Comparison of ENCODE assay signal across 17 mouse cellular contexts in genomic region chr9:91387740-91388080, GRCm38 (mm10). TPM values are rescaled to one million over a fixed set of nuclear protein-coding genes. Genes with fewer than 3 reads are reported as not detected.
DNase-seq lines count a peak whose midpoint lies in the region; ATAC-seq lines count a peak whose summit lies in the region.
"Had no signal": no experiment of that assay in that cellular context is flagged by ENCODE, and none has a peak within 500 bp of the region (broad histone marks: within the 10 kb centered on the region; RNA-seq: fewer than 3 reads in every experiment).

No protein-coding gene starts in this region.

- under 1% methylated on average over 5 of the region's 5 CpGs for WGBS in forebrain, embryonic 11.5 days
- WGBS in forebrain, embryonic 16.5 days = 5% methylated on average over 5 of the region's 5 CpGs
- WGBS in forebrain, embryonic 15.5 days = 6% methylated on average over 5 of the region's 5 CpGs
- under 1% methylated on average over 5 of the region's 5 CpGs for WGBS in midbrain, embryonic 11.5 days
- WGBS in neural tube, embryonic 15.5 days = 11% methylated on average over 5 of the region's 5 CpGs
- 2% methylated on average over 5 of the region's 5 CpGs for WGBS in intestine, embryonic 16.5 days

- peaks cover 80% of the 10 kb centered on the region for H3K27me3 ChIP-seq in forebrain, embryonic 11.5 days (ENCODE audit: control insufficient read depth, insufficient read depth, low read length)
- peaks cover 75% of the 10 kb centered on the region for H3K27me3 ChIP-seq in forebrain, embryonic 16.5 days (replicated peaks; ENCODE audit: control insufficient read depth, insufficient read depth, low read length)
- peaks cover 96% of the 10 kb centered on the region for H3K27me3 ChIP-seq in forebrain, embryonic 15.5 days
- peaks cover 86% of the 10 kb centered on the region for H3K27me3 ChIP-seq in midbrain, embryonic 11.5 days (ENCODE audit: control insufficient read depth, insufficient read depth, low read length)
- peaks cover 73% of the 10 kb centered on the region for H3K27me3 ChIP-seq in neural tube, embryonic 15.5 days (replicated peaks)
- H3K27me3 ChIP-seq in intestine, embryonic 16.5 days (replicated peaks; ENCODE audit: control insufficient read depth, insufficient read depth, low read length) = peaks cover 89% of the 10 kb centered on the region

- no peak overlapping the region; the same call in 1 of the 2 replicates for H3K4me3 ChIP-seq in forebrain, embryonic 11.5 days (ENCODE audit: low read depth, low read length)
- no peak overlapping the region for H3K4me3 ChIP-seq in forebrain, embryonic 16.5 days (replicated peaks; ENCODE audit: low read length)
- H3K4me3 ChIP-seq in forebrain, embryonic 15.5 days = no peak overlapping the region
- H3K4me3 ChIP-seq in midbrain, embryonic 11.5 days (ENCODE audit: low read depth, low read length) = no peak overlapping the region
- H3K4me3 ChIP-seq in neural tube, embryonic 15.5 days (replicated peaks) = no peak overlapping the region
- no peak overlapping the region for H3K4me3 ChIP-seq in intestine, embryonic 16.5 days (ENCODE audit: low read length)
- H3K4me3 ChIP-seq: heart, adult 2 months; layer of hippocampus, adult 2 months; limb, embryonic 13.5 days; liver, embryonic 15.5 days had no signal

- H3K9me3 ChIP-seq in forebrain, embryonic 11.5 days (ENCODE audit: control insufficient read depth, low read length) = no peaks in the 10 kb centered on the region
- H3K9me3 ChIP-seq in forebrain, embryonic 16.5 days (ENCODE audit: control insufficient read depth, low read length) = no peaks in the 10 kb centered on the region
- no peaks in the 10 kb centered on the region for H3K9me3 ChIP-seq in forebrain, embryonic 15.5 days
- no peaks in the 10 kb centered on the region for H3K9me3 ChIP-seq in midbrain, embryonic 11.5 days (ENCODE audit: control insufficient read depth, low read length)
- H3K9me3 ChIP-seq in neural tube, embryonic 15.5 days (replicated peaks) = no peaks in the 10 kb centered on the region
- no peaks in the 10 kb centered on the region for H3K9me3 ChIP-seq in intestine, embryonic 16.5 days (ENCODE audit: control insufficient read depth, low read length)
- H3K9me3 ChIP-seq: limb, embryonic 13.5 days; liver, embryonic 15.5 days had no signal

- peak overlapping the region; percentile 40 for H3K4me2 ChIP-seq in forebrain, embryonic 11.5 days (ENCODE audit: low read depth, low read length, severe bottlenecking)
- no peak overlapping the region; the same call in 1 of the 2 replicates for H3K4me2 ChIP-seq in forebrain, embryonic 16.5 days (ENCODE audit: low read length)
- peak overlapping the region; percentile 30; the same call in 1 of the 2 replicates for H3K4me2 ChIP-seq in forebrain, embryonic 15.5 days (replicated peaks)
- H3K4me2 ChIP-seq in midbrain, embryonic 11.5 days = peak overlapping the region; percentile 34; the same call in 1 of the 2 replicates
- peak overlapping the region; percentile 44 for H3K4me2 ChIP-seq in neural tube, embryonic 15.5 days
- H3K4me2 ChIP-seq in intestine, embryonic 16.5 days (ENCODE audit: low read depth, low read length) = no peak overlapping the region
- H3K4me2 ChIP-seq: limb, embryonic 13.5 days; liver, embryonic 15.5 days had no signal

- no peak for DNase-seq in forebrain, embryonic 11.5 days (ENCODE audit: low spot score)
- peak; percentile 93 for DNase-seq in midbrain, embryonic 11.5 days (ENCODE audit: low spot score, missing footprints)
- DNase-seq in layer of hippocampus, adult 9-10 months (ENCODE audit: low spot score) = no peak
- DNase-seq in spleen, postnatal 10 days (ENCODE audit: low spot score in 2 of 2) = no peak
- DNase-seq: heart, adult 2 months had no signal

- peak overlapping the region; percentile 45; the same call in 1 of the 2 replicates for H3K9ac ChIP-seq in forebrain, embryonic 11.5 days (ENCODE audit: low read length)
- no peak overlapping the region for H3K9ac ChIP-seq in forebrain, embryonic 16.5 days (replicated peaks; ENCODE audit: low read depth, low read length)
- no peak overlapping the region for H3K9ac ChIP-seq in forebrain, embryonic 15.5 days (replicated peaks)
- no peak overlapping the region; the same call in 1 of the 2 replicates for H3K9ac ChIP-seq in midbrain, embryonic 11.5 days (ENCODE audit: low read length)
- no peak overlapping the region for H3K9ac ChIP-seq in neural tube, embryonic 15.5 days (replicated peaks)
- no peak overlapping the region for H3K9ac ChIP-seq in intestine, embryonic 16.5 days (ENCODE audit: low read depth, low read length)
- H3K9ac ChIP-seq: limb, embryonic 13.5 days; liver, embryonic 15.5 days had no signal

- no peaks in the 10 kb centered on the region for H3K36me3 ChIP-seq in forebrain, embryonic 11.5 days (ENCODE audit: control insufficient read depth, insufficient read depth, low read length)
- H3K36me3 ChIP-seq in forebrain, embryonic 16.5 days (ENCODE audit: control insufficient read depth, insufficient read depth) = no peaks in the 10 kb centered on the region
- no peaks in the 10 kb centered on the region for H3K36me3 ChIP-seq in forebrain, embryonic 15.5 days
- no peaks in the 10 kb centered on the region for H3K36me3 ChIP-seq in midbrain, embryonic 11.5 days (ENCODE audit: control insufficient read depth, insufficient read depth, low read length)
- no peaks in the 10 kb centered on the region for H3K36me3 ChIP-seq in neural tube, embryonic 15.5 days
- H3K36me3 ChIP-seq in intestine, embryonic 16.5 days (ENCODE audit: control insufficient read depth, insufficient read depth, low read length) = no peaks in the 10 kb centered on the region
- H3K36me3 ChIP-seq: limb, embryonic 13.5 days; liver, embryonic 15.5 days had no signal

- peak overlapping the region; percentile 84 for H3K27ac ChIP-seq in forebrain, embryonic 11.5 days (ENCODE audit: low read depth, low read length)
- no peak overlapping the region for H3K27ac ChIP-seq in forebrain, embryonic 16.5 days (ENCODE audit: low read length)
- H3K27ac ChIP-seq in forebrain, embryonic 15.5 days (replicated peaks) = peak overlapping the region; percentile 91; the same call in 1 of the 2 replicates
- peak overlapping the region; percentile 55; the same call in 1 of the 2 replicates for H3K27ac ChIP-seq in midbrain, embryonic 11.5 days (ENCODE audit: low read depth, low read length)
- H3K27ac ChIP-seq in neural tube, embryonic 15.5 days (replicated peaks) = peak overlapping the region; percentile 95
- no peak overlapping the region for H3K27ac ChIP-seq in intestine, embryonic 16.5 days (ENCODE audit: low read length)
- H3K27ac ChIP-seq: heart, adult 2 months; limb, embryonic 13.5 days; liver, embryonic 15.5 days had no signal

- peaks cover 8% of the 10 kb centered on the region for H3K4me1 ChIP-seq in forebrain, embryonic 11.5 days (replicated peaks; ENCODE audit: control insufficient read depth, insufficient read depth, low read length)
- H3K4me1 ChIP-seq in forebrain, embryonic 16.5 days (replicated peaks; ENCODE audit: control insufficient read depth, insufficient read depth, low read length) = peaks cover 4% of the 10 kb centered on the region; the same call in 1 of the 2 replicates
- peaks cover 23% of the 10 kb centered on the region for H3K4me1 ChIP-seq in forebrain, embryonic 15.5 days
- peaks cover 15% of the 10 kb centered on the region for H3K4me1 ChIP-seq in midbrain, embryonic 11.5 days (ENCODE audit: control insufficient read depth, insufficient read depth, low read length)
- H3K4me1 ChIP-seq in neural tube, embryonic 15.5 days = peaks cover 16% of the 10 kb centered on the region
- no peaks in the 10 kb centered on the region for H3K4me1 ChIP-seq in intestine, embryonic 16.5 days (ENCODE audit: control insufficient read depth, insufficient read depth, low read length)
- H3K4me1 ChIP-seq: limb, embryonic 13.5 days; liver, embryonic 15.5 days had no signal

- no peak for ATAC-seq in forebrain, embryonic 11.5 days (replicated peaks; ENCODE audit: low FRiP score)
- ATAC-seq in forebrain, embryonic 16.5 days = no peak
- no peak for ATAC-seq in forebrain, embryonic 15.5 days (replicated peaks)
- ATAC-seq in midbrain, embryonic 11.5 days (ENCODE audit: low FRiP score) = no peak
- ATAC-seq in neural tube, embryonic 15.5 days (ENCODE audit: low FRiP score) = no peak
- ATAC-seq in intestine, embryonic 16.5 days = no peak
- ATAC-seq: inflammation-experienced regulatory T-cells, adult 6 months had no signal

RNA-seq across cellular contexts. Expression of gene Zic1, which starts 22.1 kb away (rescaled TPM):
- 14.7 and 15.7 TPM in 2 replicates for polyA plus RNA-seq in forebrain, embryonic 11.5 days (2014; fragmentation: Nextera tagmentation; extraction: Ambion mirVana)
- 4.5 and 8.0 TPM in 2 replicates for polyA plus RNA-seq in forebrain, embryonic 16.5 days (2015; fragmentation: Nextera tagmentation; extraction: Ambion mirVana)
- polyA plus RNA-seq in forebrain, embryonic 15.5 days (2015; fragmentation: Nextera tagmentation; extraction: Ambion mirVana) = 9.6 and 9.8 TPM in 2 replicates
- 13.7 and 14.8 TPM in 2 replicates for polyA plus RNA-seq in midbrain, embryonic 11.5 days (2014; fragmentation: Nextera tagmentation; extraction: Ambion mirVana)
- 9.7 and 13.2 TPM in 2 replicates for polyA plus RNA-seq in neural tube, embryonic 15.5 days (2015; fragmentation: Nextera tagmentation; extraction: Ambion mirVana)
- not detected in 2 replicates for polyA plus RNA-seq in intestine, embryonic 16.5 days (2015; fragmentation: Nextera tagmentation; extraction: Ambion mirVana)
- polyA plus RNA-seq: inflammation-experienced regulatory T-cells, adult 6 months; kidney, embryonic 16.5 days; small intestine, adult 2 months; stomach, embryonic 14.5 days had no signal

RNA-seq across cellular contexts. Expression of gene Zic4, which starts 25.5 kb away (rescaled TPM):
- 58.8 and 59.5 TPM in 2 replicates for polyA plus RNA-seq in forebrain, embryonic 11.5 days (2014; fragmentation: Nextera tagmentation; extraction: Ambion mirVana)
- 28.3 and 47.6 TPM in 2 replicates for polyA plus RNA-seq in forebrain, embryonic 16.5 days (2015; fragmentation: Nextera tagmentation; extraction: Ambion mirVana)
- polyA plus RNA-seq in forebrain, embryonic 15.5 days (2015; fragmentation: Nextera tagmentation; extraction: Ambion mirVana) = 46.2 and 55.0 TPM in 2 replicates
- 41.7 and 42.5 TPM in 2 replicates for polyA plus RNA-seq in midbrain, embryonic 11.5 days (2014; fragmentation: Nextera tagmentation; extraction: Ambion mirVana)
- polyA plus RNA-seq in neural tube, embryonic 15.5 days (2015; fragmentation: Nextera tagmentation; extraction: Ambion mirVana) = 28.3 and 44.9 TPM in 2 replicates
- not detected in 2 replicates for polyA plus RNA-seq in intestine, embryonic 16.5 days (2015; fragmentation: Nextera tagmentation; extraction: Ambion mirVana)
- polyA plus RNA-seq: heart, adult 2 months; heart, embryonic 16.5 days; inflammation-experienced regulatory T-cells, adult 6 months; kidney, embryonic 16.5 days; liver, embryonic 15.5 days; small intestine, adult 2 months; stomach, embryonic 14.5 days had no signal

Comparison
In these comparisons a context has a peak if more than half of its experiments do, and no peak if none do; other contexts are left out.
1. H3K27ac ChIP-seq: peak in forebrain, embryonic 11.5 days (single experiment), forebrain, embryonic 15.5 days (single experiment), midbrain, embryonic 11.5 days (single experiment) and neural tube, embryonic 15.5 days (single experiment); none in forebrain, embryonic 16.5 days (single experiment) and intestine, embryonic 16.5 days (single experiment).
2. H3K4me2 ChIP-seq: peak in forebrain, embryonic 11.5 days (single experiment), forebrain, embryonic 15.5 days (single experiment), midbrain, embryonic 11.5 days (single experiment) and neural tube, embryonic 15.5 days (single experiment); none in forebrain, embryonic 16.5 days (single experiment) and intestine, embryonic 16.5 days (single experiment).
3. RNA of gene Zic4, which starts 25.5 kb away (polyA plus RNA-seq): 58.8 to 59.5 TPM in forebrain, embryonic 11.5 days, 46.2 to 55.0 TPM in forebrain, embryonic 15.5 days, 28.3 to 47.6 TPM in forebrain, embryonic 16.5 days, 28.3 to 44.9 TPM in neural tube, embryonic 15.5 days and 41.7 to 42.5 TPM in midbrain, embryonic 11.5 days; not detected in intestine, embryonic 16.5 days; every median in the first group is over 10 times any median in the second.